Mouse (Mus musculus): ENCODE measurements around the gene Ubxn6.

DNA sequence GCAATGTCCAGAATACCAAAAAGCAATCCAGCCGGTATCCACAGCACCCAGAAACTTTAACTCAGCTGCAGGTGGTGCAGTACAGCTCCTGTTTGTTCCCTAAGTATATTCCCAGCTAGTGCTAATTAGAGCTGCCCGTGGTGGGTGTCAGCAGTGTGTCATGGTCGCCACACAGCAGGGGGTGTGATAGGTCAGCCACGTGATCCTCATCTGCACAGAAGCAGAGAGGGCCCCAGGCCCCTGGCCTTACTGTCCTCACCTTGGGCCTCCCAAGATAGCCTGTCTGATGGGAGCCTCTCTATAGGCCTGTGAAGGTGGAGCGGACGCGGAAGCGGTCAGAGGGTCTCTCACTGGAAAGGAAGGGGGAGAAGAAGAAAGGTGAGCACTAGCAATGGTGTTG is 23.4 kb upstream of the Ubxn6 start:
- TF ChIP-seq POLR2A (IDR thresholded peaks at IDR 0.05; ENCODE audit: low read depth, low read length) (no peak), CTCF (IDR thresholded peaks at IDR 0.05; ENCODE audit: extremely low read depth, insufficient read length, insufficient replicate concordance, low read depth, low read length) (no peak)

Measured in small intestine, adult 2 months (tissue).